Mouse (Mus musculus): Measurements from ENCODE around the gene Sel1l2. TPM values are rescaled to one million over a fixed set of nuclear protein-coding genes. Genes with fewer than 3 reads are reported as not detected.

Gene Sel1l2
- not detected for polyA plus RNA-seq (2014; fragmentation: Illumina TruSeq; extraction: RNeasy Lipid Tissue Mini Kit (QIAGEN cat#74804); ENCODE audit: low read depth, low replicate concordance)

DNA sequence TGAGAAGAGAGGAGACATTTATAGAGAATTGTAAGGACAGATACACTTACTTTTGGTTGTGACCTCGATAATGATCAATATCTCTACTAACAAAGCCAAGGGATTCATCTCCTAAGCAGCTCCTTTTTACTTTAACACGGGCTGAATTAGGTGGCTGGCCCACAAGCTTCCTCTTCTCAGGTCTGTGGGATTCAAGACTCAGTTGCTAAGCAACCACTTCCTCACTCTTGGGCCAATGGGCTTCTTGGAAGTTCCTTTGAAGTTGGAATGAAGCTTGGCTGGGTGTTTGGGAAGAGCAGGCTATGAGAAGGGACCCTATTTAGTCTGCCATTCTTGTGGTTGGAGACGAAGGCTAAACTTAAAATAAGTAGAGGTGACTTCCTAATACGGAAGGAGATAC is at the start of gene Sel1l2:
Gene Sel1l2 (minus strand): TSS at position 182 of the 400 bp plus-strand sequence.

DNA sequence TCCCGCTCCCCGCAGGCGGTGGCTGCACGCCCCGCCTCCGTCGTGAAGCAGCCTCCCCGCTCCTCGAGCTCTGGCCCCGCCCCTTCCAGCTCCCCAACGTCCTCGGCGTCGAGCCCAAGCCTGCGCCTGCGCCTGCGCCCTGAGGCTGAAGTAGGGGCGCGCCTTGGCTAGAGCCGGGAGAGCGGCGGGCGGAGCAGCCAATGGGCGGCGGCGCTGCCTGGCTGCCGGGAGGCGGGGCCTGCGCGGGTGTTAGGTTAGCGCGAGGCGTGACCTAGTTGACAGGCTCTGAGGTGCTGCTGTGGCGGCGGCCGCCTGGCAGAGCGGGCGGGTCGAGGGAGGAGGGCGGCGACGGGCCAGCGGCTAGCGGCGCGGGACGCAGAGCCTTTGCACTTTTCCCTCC is 5.7 kb upstream of the Sel1l2 start, which contains the start of gene Macrod2:
Gene Macrod2 (plus strand): TSS at position 131 of the 400 bp plus-strand sequence.

Other genes with a start within 250 kb of the Sel1l2 start
- gene Gm17374, start 237.7 kb downstream of the Sel1l2 start, polyA plus RNA-seq (2014; fragmentation: Illumina TruSeq; extraction: RNeasy Lipid Tissue Mini Kit (QIAGEN cat#74804); ENCODE audit: low read depth, low replicate concordance), result not detected
- gene Esf1, start 219.1 kb downstream of the Sel1l2 start, polyA plus RNA-seq (2014; fragmentation: Illumina TruSeq; extraction: RNeasy Lipid Tissue Mini Kit (QIAGEN cat#74804); ENCODE audit: low read depth, low replicate concordance), result 21.9 TPM
- gene Ndufaf5, start 219.1 kb downstream of the Sel1l2 start, polyA plus RNA-seq (2014; fragmentation: Illumina TruSeq; extraction: RNeasy Lipid Tissue Mini Kit (QIAGEN cat#74804); ENCODE audit: low read depth, low replicate concordance), result 12.9 TPM
- gene Macrod2, start 5.6 kb upstream of the Sel1l2 start, polyA plus RNA-seq (2014; fragmentation: Illumina TruSeq; extraction: RNeasy Lipid Tissue Mini Kit (QIAGEN cat#74804); ENCODE audit: low read depth, low replicate concordance), result 16.5 TPM

All from liver, adult 10 weeks (tissue).